Mouse (Mus musculus): ENCODE results near the gene Wipf1.

Gene Wipf1

DNA sequence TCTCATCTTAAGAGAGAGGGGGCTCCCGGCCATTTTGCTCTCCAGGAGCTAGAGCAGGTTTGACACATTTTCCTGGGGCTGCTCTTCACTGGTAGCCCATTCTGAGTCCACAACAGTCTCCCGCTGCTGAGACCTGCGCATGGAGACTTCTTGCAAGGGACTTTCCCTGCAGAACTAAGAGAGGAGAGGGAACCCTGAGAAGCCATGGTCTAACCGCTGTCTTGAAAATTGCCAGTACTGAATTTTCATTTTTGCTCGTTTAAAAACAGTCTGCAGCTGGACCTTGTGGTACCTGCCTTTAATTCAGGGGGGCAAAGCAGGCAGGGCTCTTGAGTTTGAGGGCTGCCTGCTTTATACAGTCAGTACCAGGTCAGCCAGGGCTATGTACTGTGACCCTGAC is 60.5 kb downstream of the Wipf1 start:
- DNase-seq (ENCODE audit: low read depth, low spot score) = no peak

- no peak for DNase-seq (ENCODE audit: low read depth, low spot score)
These were observed 62.3 kb downstream of the Wipf1 start for GRCm38 (mm10) chr2:73467071-73467851.

GRCm38 (mm10) chr2:73466481-73466880 is 63.1 kb downstream of the Wipf1 start:
- DNase-seq (ENCODE audit: low read depth, low spot score) = no peak

DNA sequence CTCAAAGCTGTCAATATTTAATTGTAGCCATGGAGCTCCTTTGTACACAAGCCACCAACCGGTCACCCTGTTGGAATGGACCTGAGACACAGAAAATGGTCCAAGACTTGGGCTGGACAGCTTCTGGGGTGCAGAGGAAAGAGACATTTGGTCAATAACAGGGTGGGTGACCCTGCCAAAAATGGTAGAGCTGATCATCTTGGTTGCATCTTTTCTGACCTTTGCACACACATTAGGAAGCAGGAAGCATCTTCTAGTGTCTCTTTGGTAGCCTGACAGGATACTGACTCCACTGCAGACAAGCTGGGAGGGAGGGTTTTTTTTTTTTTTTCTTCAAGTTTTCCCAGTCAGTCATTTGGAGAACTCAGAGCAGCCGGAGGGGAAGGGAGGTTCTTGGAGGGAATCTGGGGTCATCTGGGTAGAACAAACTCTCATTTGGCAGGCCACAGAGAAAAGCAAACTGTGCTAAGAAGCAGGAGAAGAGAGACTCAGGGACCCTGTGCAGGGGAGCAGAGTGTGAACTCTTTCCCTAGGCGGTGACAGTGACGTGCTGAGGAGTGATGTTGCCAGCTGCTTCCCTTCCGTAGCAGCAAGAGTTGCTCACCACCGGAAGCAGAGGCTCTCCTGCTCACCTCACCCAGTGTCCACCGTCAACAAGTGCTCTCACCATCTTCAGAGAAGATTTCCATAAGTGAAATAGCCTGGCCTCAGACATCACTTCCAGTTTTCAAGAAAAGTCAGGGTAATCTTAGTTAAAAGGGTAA is 65.9 kb downstream of the Wipf1 start:
- DNase-seq (ENCODE audit: low read depth, low spot score) = no peak

DNA sequence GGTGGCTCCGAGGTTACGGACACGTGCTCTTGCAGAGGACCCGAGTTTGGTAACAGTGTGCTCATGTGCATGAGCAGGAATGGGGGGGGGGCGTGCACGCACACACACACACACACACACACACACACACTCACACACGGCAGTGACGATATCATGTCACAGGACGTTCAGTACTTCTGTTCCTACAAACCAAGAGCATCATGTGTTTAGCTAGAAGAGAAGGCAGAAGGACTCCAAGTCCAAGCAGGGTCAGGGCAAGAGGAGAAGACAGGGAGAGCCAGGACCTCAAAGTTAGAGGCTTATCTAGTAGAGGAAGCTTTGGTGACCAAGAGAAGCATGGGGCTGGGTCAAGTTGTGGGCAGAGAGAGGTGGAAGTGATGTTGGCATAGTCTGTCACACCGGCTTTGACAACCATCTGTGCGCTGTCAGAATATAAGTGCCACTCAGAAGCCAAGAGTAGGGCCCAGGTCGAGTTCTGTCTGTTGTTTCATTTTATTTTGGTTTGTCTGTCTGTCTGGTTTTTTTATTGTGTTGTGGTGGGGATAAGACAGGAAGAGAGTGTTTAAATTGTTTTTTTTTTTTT is 66.7 kb downstream of the Wipf1 start:
- no peak for DNase-seq (ENCODE audit: low read depth, low spot score)

- no peak for DNase-seq (ENCODE audit: low read depth, low spot score)
These were observed 67.3 kb downstream of the Wipf1 start for GRCm38 (mm10) chr2:73462265-73462664.

- no peak for DNase-seq (ENCODE audit: low read depth, low spot score)
These were observed 69.4 kb downstream of the Wipf1 start for GRCm38 (mm10) chr2:73460168-73460567.

- no peak for DNase-seq (ENCODE audit: low read depth, low spot score)
These were observed 69.9 kb downstream of the Wipf1 start for GRCm38 (mm10) chr2:73459607-73460153.

GRCm38 (mm10) chr2:73456886-73457285 is 72.6 kb downstream of the Wipf1 start:
- no peak for DNase-seq (ENCODE audit: low read depth, low spot score)

DNA sequence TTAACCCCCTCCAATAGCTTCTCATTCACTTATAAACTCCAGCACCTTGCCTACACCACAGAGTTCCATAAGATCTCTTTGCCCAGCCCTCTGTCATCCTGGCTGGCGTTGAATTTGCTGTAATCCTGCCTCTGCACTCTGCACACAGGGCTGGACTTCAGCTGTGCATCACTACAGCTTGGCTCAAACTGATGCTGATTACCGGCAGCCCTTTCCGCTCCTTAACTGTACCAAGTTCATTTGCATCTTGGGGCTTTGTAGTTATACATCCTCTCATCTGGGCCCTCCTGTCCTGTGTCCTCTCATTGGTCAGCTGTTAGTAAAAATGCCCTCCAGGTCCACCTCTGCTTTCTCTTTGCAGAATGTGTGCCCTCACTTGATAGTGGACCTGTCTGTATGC is 73.4 kb downstream of the Wipf1 start:
- DNase-seq (ENCODE audit: low read depth, low spot score) = no peak

DNA sequence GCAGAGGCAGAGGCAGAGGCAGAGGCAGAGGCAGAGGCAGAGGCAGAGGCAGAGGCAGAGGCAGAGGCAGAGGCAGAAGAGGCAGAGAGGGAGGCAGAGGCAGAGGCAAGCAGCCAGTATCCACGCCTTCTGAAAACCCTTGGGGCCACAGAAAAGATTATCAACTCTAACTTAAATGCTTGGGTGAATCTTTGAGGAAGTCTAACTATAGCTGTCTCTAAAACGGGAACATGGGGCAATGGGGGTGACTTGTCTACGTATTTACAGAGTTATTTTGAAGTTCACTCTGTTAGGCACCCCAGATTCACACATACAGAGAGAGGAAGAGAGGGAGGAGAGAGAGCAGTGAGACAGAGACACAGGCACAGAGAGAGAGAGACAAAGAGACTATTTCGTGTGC is 74.0 kb downstream of the Wipf1 start:
- no peak for DNase-seq (ENCODE audit: low read depth, low spot score)

GRCm38 (mm10) chr2:73454682-73455081 is 74.9 kb downstream of the Wipf1 start:
- DNase-seq (ENCODE audit: low read depth, low spot score) = no peak

GRCm38 (mm10) chr2:73454186-73454585 is 75.3 kb downstream of the Wipf1 start:
- no peak for DNase-seq (ENCODE audit: low read depth, low spot score)

DNA sequence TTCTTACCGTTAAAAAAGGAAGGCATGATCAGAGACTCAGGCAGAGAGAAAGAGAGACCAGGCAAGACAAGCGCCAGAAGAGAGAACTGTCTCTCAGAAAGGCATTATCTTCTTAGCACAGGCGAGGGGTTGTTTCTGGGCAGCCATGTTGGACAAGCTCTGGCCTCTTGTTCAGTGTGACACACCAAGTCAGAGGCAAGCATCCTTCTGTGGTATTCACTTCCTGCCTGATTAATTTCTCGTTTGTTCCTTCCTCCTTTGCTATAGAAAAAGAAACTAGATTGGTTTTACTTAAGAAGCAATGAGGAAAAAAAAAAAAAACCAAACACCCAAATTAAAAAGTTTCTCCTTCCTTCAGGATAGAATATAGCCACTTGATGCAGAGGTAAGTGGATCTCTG is 75.8 kb downstream of the Wipf1 start:
- no peak for DNase-seq (ENCODE audit: low read depth, low spot score)

GRCm38 (mm10) chr2:73453085-73453484 is 76.4 kb downstream of the Wipf1 start:
- DNase-seq (ENCODE audit: low read depth, low spot score) = no peak

DNA sequence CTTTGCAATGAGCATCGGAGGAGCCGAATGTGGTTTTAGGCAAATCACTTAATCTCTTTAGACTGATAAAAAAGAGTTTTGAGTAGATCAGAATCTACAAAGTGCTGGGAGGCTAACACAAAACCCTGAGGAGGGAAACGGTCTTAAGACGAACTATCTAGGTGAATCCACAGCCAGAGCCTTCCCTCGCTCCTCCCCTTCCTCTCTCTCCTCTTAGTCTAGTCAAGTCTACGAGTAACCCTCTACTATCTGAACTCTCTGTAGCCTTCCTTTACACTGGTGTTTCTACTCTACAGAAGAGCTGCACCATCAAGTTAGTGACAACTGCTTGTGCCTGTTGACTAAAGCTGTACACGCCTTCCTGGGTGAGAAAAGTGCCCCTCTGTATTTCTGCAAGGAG is 77.0 kb downstream of the Wipf1 start:
- no peak for DNase-seq (ENCODE audit: low read depth, low spot score)

GRCm38 (mm10) chr2:73451541-73451940 is 78.0 kb downstream of the Wipf1 start:
- DNase-seq (ENCODE audit: low read depth, low spot score) = no peak

DNA sequence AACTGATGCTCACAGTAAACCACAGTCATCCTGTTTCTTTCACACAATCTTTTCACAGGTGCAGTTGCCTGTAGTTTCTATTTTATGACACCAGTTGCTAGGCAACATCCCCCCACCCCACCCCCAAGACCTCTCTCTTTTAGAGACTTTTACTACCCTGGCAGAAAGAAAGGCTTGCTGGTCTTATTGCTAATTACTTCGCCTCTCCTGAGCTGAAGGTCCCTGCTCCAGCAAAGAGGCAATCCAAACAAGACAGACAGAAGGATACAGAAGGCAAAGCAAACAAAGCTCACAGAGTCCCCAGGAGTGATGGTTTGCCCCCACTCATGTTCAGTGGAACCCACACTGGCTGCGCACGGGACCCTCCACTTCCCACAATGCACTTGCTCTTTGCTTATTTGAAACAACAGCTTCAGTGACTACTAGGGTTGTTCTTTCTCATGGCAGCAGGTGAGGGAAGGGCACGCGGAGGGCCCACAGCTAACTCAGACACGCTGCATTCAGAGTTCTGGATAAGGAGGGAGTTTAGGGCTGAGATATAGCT is 79.3 kb downstream of the Wipf1 start:
- peak; percentile 40 for DNase-seq (ENCODE audit: low read depth, low spot score)

GRCm38 (mm10) chr2:73443985-73444384 is 85.5 kb downstream of the Wipf1 start:
- no peak for DNase-seq (ENCODE audit: low read depth, low spot score)

GRCm38 (mm10) chr2:73442015-73442414 is 87.5 kb downstream of the Wipf1 start:
- DNase-seq (ENCODE audit: low read depth, low spot score) = no peak

DNA sequence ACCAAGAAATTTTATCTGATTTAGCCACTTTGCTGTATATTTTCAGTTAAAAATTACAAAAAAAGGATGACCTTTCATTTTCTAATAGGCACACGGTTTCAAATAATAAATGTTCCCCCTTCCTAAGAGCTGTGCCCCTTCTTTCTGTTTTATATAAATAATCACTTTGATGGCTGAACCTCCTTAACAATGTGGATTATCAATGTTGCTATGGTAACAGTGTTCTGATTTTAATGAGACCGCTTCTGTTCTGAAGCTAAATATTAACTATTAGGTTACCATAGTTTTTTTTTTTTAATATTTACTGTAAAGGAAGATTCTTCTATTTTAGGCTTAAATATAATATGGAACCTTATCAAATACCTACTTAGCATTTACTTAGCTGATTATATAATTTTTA is 89.2 kb downstream of the Wipf1 start:
- no peak for DNase-seq (ENCODE audit: low read depth, low spot score)

- DNase-seq (ENCODE audit: low read depth, low spot score) = no peak
These were observed 92.6 kb downstream of the Wipf1 start for GRCm38 (mm10) chr2:73436976-73437375.
